Mouse (Mus musculus) hindbrain, embryonic 15.5 days (tissue): Measurements from ENCODE around the gene Kit. TPM values are rescaled to one million over a fixed set of nuclear protein-coding genes. Genes with fewer than 3 reads are reported as not detected.

Source experiments
- ATAC-seq: fragments of 200-750 bp; cut with Nextera tagmentation; 2 replicates; pipeline ENCODE4 v1.8.0; 2017; ENCODE audit warnings: low read depth, moderate number of reproducible peaks, moderate TSS enrichment; ENCODE audit not compliant: low FRiP score
- H3K27ac ChIP-seq: fragments of 300-500 bp; sonication (generic); replicated peaks from 2 replicates; pipeline ENCODE4 v1.5.1; 2015; ENCODE audit warnings: mild to moderate bottlenecking, inconsistent platforms
- H3K27me3 ChIP-seq: fragments of 300-500 bp; sonication (generic); 2 replicates; pipeline ENCODE4 v1.6.1; 2015; ENCODE audit warnings: control low read depth, inconsistent platforms
- H3K36me3 ChIP-seq: fragments of 300-500 bp; sonication (generic); 2 replicates; pipeline ENCODE4 v1.6.1; 2015; ENCODE audit warnings: control low read depth, inconsistent platforms
- H3K4me1 ChIP-seq: fragments of 300-500 bp; sonication (generic); replicated peaks from 2 replicates; pipeline ENCODE4 v1.6.1; 2015; ENCODE audit warnings: control low read depth, inconsistent platforms
- H3K4me2 ChIP-seq: fragments of 300-500 bp; sonication (generic); 2 replicates; pipeline ENCODE4 v1.6.1; 2015; ENCODE audit warnings: moderate library complexity, mild to moderate bottlenecking, inconsistent platforms
- H3K4me3 ChIP-seq: fragments of 300-500 bp; sonication (generic); 2 replicates; pipeline ENCODE4 v1.5.1; 2015; ENCODE audit warnings: mild to moderate bottlenecking, inconsistent platforms
- H3K9ac ChIP-seq: fragments of 300-500 bp; sonication (generic); 2 replicates; pipeline ENCODE4 v1.6.1; 2015; ENCODE audit warnings: inconsistent platforms
- H3K9me3 ChIP-seq: fragments of 300-500 bp; sonication (generic); 2 replicates; pipeline ENCODE4 v1.6.1; 2016; ENCODE audit warnings: control low read depth, inconsistent platforms
- WGBS: fragments of 180-500 bp; shearing (Covaris S2); methylation state at CpG from one replicate; pipeline ENCODE4 v1.1.7; 2015; 5-methylcytosine and 5-hydroxymethylcytosine counted together
- polyA plus RNA-seq: library from polyadenylated mRNA; unstranded; fragments of >200 nt; fragmentation: Nextera tagmentation; extraction: Ambion mirVana; gene quantifications from 2 replicates; pipeline ENCODE4 v1.2.1, GENCODE M21; 2015

Gene Kit
- polyA plus RNA-seq = 52.3 and 56.1 TPM in 2 replicates

DNA sequence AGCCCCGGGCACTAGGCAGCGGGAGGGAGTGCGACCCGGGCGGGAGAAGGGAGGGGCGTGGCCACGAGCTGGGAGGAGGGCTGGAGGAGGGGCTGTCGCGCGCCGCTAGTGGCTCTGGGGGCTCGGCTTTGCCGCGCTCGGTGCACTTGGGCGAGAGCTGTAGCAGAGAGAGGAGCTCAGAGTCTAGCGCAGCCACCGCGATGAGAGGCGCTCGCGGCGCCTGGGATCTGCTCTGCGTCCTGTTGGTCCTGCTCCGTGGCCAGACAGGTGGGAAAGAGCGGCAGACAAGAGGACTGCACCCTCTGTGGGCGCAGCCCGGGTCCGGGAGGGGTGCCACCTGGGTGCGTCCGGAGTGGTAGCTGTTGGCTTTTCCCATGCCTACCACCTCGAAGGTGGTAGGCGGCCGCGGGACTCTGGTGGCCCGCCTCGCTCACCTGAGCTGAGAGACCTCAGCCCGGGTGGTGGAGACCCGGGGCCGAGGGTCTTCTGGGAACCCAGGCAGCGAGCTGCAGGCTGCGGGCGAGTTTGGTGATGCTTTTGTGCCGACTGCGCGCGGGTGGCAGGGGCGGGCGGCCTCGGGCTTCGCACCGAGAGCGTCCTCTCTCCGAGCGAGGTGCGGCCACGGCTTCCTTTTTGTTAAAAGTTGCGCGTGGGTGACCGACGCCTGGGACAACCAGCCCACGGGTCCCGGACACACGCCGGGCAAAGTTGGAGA is at the start of gene Kit:
TSS of gene Kit (plus strand) at position 65 of the 715 bp plus-strand sequence.
- no peaks in the 10 kb centered on the region for H3K36me3 ChIP-seq
- peak within 1 kb of the TSS; percentile 70 for H3K4me3 ChIP-seq
- peak within 1 kb of the TSS; percentile 88 for H3K4me2 ChIP-seq
- WGBS = under 1% methylated on average over 65 of the region's 65 CpGs
- H3K9ac ChIP-seq = peak within 1 kb of the TSS; percentile 72
- peak within 1 kb of the TSS; percentile 84 for H3K27ac ChIP-seq
- ATAC-seq = peak; percentile 92
- H3K4me1 ChIP-seq = peaks cover 30% of the 10 kb centered on the region
- no peaks in the 10 kb centered on the region for H3K9me3 ChIP-seq
- no peaks in the 10 kb centered on the region for H3K27me3 ChIP-seq

DNA sequence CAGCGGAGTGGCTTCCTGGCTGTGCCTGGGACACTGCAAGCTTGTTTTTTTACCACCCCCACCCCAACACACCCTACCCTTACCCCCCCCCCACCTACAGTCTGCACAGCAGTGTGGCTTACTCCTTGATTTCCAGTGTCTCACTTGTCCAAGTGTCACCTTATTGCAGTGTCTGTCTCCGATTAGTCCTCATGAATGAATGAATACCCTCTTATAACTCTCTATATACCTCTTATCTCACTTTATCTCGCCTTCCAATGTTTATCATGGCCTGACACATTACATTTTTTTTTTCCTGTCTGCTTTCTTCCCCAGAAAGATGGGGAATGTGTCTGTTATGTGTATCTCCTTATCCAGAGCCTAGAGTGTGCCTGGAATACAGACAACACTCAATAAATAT is 38.6 kb upstream of the Kit start:
- no peak overlapping the region for H3K4me2 ChIP-seq
- H3K36me3 ChIP-seq = no peaks in the 10 kb centered on the region
- H3K9ac ChIP-seq = no peak overlapping the region
- no peak overlapping the region for H3K27ac ChIP-seq
- no peaks in the 10 kb centered on the region for H3K9me3 ChIP-seq
- no peaks in the 10 kb centered on the region for H3K27me3 ChIP-seq
- WGBS = 76% methylated on average over 3 of the region's 3 CpGs
- no peak overlapping the region for H3K4me3 ChIP-seq
- H3K4me1 ChIP-seq = no peaks in the 10 kb centered on the region
- no peak for ATAC-seq

DNA sequence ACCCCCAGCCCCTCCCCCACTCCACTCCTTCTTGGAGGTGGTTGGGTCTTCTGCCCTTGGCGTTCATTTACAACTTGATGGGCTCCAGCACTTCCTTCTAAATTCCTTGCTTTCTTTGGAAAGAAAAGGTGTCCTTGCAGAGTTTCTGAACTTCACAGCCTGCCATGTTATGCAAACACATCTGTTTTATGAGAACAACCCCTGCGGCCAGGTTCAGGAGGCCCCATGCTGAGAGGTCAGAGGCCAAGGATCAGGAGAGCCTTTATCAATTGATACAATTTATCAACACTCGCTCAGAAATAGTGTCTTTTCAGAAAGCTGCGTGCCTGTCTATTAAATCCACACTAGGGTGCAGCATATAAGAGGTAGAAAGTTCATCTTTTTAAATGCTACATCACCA is 37.0 kb upstream of the Kit start:
- H3K9me3 ChIP-seq = no peaks in the 10 kb centered on the region
- H3K27ac ChIP-seq = no peak overlapping the region
- no peak for ATAC-seq
- H3K4me3 ChIP-seq = no peak overlapping the region
- no peak overlapping the region for H3K4me2 ChIP-seq
- no peaks in the 10 kb centered on the region for H3K27me3 ChIP-seq
- no peaks in the 10 kb centered on the region for H3K36me3 ChIP-seq
- WGBS = 30% methylated on average over 4 of the region's 4 CpGs
- no peak overlapping the region for H3K9ac ChIP-seq
- no peaks in the 10 kb centered on the region for H3K4me1 ChIP-seq

DNA sequence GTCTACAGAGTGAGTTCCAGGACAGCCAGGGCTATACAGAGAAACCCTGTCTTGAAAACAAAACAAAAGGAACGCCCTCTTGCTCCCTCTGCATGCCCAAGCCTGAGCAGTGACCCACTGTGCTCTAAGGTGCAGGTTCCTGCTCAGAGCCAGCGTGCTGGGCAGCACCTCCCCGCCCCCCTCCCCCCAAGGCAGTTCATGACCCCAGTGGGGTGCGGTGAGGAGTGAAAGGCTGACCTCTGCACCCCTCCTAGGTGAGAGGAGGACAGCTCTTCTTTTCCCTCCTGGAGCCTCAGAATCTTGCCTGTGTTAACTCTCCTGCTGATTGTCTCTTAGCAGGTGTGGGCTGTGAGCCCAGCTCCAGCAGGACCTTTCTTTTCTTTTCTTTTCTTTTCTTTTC is 36.3 kb upstream of the Kit start:
- no peak for ATAC-seq
- Histone ChIP-seq H3K27me3 (no peaks in the 10 kb centered on the region), H3K4me1 (no peaks in the 10 kb centered on the region), H3K9me3 (no peaks in the 10 kb centered on the region), H3K9ac (no peak overlapping the region), H3K4me2 (no peak overlapping the region), H3K27ac (no peak overlapping the region), H3K4me3 (no peak overlapping the region), H3K36me3 (no peaks in the 10 kb centered on the region)
- WGBS = 30% methylated on average over 4 of the region's 4 CpGs

DNA sequence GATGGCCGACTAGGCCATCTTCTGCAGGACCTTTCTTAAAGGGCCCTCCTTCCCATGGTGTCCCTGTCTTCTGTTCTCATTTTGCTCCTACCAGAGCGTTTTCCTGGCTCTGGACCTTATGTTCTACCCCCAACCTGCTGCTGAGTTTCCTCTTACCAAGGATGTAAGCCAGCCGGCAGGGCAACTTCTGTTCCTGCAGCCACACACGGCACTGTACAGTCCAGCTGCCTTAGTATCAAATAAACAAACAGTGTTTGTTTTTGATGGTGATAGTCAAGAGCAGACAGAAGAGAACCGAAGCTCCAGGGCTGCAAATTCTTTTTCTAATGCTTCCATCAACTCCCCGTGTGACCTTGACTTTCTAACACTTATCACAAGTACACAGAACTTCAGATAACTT is 35.6 kb upstream of the Kit start:
- WGBS = 41% methylated on average over 6 of the region's 6 CpGs
- Histone ChIP-seq H3K36me3 (no peaks in the 10 kb centered on the region), H3K4me1 (no peaks in the 10 kb centered on the region), H3K4me3 (no peak overlapping the region), H3K9ac (no peak overlapping the region), H3K9me3 (no peaks in the 10 kb centered on the region), H3K27me3 (no peaks in the 10 kb centered on the region), H3K4me2 (no peak overlapping the region), H3K27ac (no peak overlapping the region)
- no peak for ATAC-seq

DNA sequence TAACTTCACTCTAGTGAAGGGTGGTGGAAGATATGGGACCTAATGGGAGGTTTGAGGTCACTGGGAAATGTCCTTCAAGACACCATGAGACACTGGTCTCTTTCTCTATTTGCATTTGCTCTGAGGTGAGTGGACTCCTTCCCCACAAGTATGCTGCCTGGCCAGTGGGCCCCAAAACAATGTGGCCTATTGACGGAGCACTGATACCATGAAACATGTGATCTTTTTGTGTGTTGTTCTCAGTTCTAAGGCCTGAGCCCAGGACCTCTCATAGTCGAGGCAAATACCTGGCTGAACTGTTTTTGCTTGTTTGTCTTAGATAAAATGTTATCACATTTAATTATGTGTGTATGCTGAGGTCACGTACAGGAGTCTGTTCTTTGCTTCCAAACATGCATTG is 31.0 kb upstream of the Kit start:
- WGBS = 79% methylated on average over 3 of the region's 3 CpGs
- no peaks in the 10 kb centered on the region for H3K36me3 ChIP-seq
- H3K9ac ChIP-seq = no peak overlapping the region
- no peaks in the 10 kb centered on the region for H3K4me1 ChIP-seq
- H3K27me3 ChIP-seq = no peaks in the 10 kb centered on the region
- no peak for ATAC-seq
- H3K9me3 ChIP-seq = no peaks in the 10 kb centered on the region
- H3K4me3 ChIP-seq = no peak overlapping the region
- no peak overlapping the region for H3K27ac ChIP-seq
- no peak overlapping the region for H3K4me2 ChIP-seq

DNA sequence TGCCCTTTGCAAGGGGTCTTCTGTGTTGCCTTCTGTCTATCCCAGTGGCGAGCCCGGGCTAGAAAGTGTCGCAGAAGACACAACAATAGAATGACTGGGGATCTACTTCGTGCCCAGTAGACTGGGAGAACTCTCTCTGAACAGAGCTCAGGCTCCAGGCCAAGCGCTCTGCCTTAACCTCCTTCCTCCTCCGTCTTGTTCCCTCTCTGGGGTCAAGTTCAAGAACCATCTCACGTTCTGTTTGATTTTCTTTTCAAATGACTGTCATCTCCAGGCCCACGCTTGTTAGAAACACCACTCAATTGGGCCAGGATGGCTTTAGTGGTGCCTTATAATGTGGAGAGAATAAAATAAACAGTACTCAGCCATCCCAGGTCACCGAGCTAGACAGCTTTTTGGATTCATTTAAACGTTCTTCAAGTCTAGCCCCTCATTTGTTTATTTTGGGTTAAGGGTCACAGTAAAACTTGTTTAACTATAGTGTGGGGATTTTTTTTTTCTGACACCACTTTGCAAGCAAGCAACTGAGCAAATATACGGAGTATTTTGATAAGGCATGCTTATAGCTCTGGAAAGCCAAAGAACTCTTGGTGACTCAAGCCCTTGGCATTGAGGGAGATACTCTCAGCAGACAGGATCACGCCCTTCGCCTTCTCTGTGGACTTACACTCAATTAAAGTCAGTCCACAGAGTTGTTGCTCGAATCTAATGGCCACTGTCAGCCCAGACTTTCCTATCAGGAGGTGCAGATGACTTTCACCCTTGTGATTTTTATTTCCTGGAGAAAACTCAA is 30.0 kb upstream of the Kit start:
- WGBS = 78% methylated on average over 14 of the region's 14 CpGs
- no peaks in the 10 kb centered on the region for H3K27me3 ChIP-seq

DNA sequence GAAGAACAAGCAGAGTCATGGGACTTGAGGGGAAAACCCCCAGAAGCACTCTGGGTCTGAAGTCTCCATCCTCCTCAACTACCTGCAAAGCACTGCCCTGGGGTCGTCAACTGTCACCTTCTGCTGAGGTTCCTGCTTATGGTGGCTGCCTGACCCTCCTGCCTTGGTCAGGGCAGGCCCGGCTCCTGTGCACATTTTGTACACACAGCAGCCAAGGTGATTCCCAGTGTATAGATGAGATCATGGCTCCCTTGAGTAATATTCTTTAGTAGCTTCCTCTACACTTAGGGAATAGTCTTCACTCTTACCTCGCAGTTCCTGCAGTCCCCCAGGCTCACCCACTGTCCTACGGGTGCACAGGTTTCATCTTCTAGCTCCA is 29.5 kb upstream of the Kit start:
- no peaks in the 10 kb centered on the region for H3K4me1 ChIP-seq
- no peaks in the 10 kb centered on the region for H3K9me3 ChIP-seq
- H3K9ac ChIP-seq = no peak overlapping the region
- H3K27me3 ChIP-seq = no peaks in the 10 kb centered on the region
- no peak for ATAC-seq
- H3K36me3 ChIP-seq = no peaks in the 10 kb centered on the region
- 84% methylated on average over 4 of the region's 4 CpGs for WGBS
- H3K4me2 ChIP-seq = no peak overlapping the region
- no peak overlapping the region for H3K4me3 ChIP-seq
- no peak overlapping the region for H3K27ac ChIP-seq

More for the DNA sequence above, 30.0 kb upstream of the Kit start:
- no peak for ATAC-seq
- Histone ChIP-seq H3K27ac (no peak overlapping the region), H3K9me3 (no peaks in the 10 kb centered on the region), H3K9ac (no peak overlapping the region), H3K4me3 (no peak overlapping the region), H3K36me3 (no peaks in the 10 kb centered on the region), H3K4me1 (no peaks in the 10 kb centered on the region), H3K4me2 (no peak overlapping the region)

DNA sequence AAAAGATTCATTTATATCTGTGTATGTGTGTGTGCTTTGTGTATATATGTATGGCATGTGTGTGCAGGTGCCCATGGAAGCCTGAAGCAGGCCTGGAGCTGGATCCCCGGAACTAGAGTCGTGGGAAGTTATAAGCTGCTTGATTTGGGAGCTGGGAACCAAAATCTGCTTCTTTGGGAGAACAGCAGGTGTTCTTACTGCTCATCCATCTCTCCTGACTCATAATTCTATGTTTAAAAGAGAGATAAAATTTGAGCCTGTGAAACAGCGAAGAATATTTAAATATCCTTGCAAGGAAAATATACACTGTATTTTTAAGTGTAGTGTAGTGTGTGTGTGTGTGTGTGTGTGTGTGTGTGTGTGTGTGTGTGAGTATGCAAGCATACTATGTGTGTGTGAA is 21.7 kb upstream of the Kit start:
- Histone ChIP-seq H3K27ac (no peak overlapping the region), H3K9ac (no peak overlapping the region), H3K4me2 (no peak overlapping the region), H3K36me3 (no peaks in the 10 kb centered on the region), H3K27me3 (no peaks in the 10 kb centered on the region), H3K4me1 (no peaks in the 10 kb centered on the region), H3K9me3 (no peaks in the 10 kb centered on the region), H3K4me3 (no peak overlapping the region)
- ATAC-seq = no peak
- WGBS = 88% methylated on average over 3 of the region's 3 CpGs

DNA sequence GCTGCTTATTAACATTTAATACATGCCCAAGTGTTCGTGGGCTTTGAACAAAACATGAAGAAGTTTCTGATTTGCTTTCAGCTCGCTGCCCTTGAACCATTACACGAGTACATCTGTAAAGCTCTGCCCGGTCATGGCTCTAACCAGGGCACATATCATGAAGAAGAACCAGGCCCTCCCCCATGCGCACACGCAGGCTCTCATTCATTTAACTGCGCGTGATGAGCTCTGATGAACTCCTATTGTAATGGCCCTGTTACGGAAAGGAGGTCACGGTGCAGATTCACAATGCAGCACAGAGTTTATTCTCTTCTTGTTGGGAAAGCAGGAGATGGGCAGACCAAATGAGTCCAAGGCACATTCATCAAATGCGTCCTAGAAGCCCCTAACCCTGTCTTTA is 17.1 kb upstream of the Kit start:
- Histone ChIP-seq H3K4me3 (no peak overlapping the region), H3K9ac (no peak overlapping the region), H3K4me2 (no peak overlapping the region), H3K27me3 (no peaks in the 10 kb centered on the region), H3K4me1 (no peaks in the 10 kb centered on the region), H3K9me3 (no peaks in the 10 kb centered on the region), H3K36me3 (no peaks in the 10 kb centered on the region), H3K27ac (no peak overlapping the region)
- no peak for ATAC-seq
- WGBS = 51% methylated on average over 11 of the region's 11 CpGs

DNA sequence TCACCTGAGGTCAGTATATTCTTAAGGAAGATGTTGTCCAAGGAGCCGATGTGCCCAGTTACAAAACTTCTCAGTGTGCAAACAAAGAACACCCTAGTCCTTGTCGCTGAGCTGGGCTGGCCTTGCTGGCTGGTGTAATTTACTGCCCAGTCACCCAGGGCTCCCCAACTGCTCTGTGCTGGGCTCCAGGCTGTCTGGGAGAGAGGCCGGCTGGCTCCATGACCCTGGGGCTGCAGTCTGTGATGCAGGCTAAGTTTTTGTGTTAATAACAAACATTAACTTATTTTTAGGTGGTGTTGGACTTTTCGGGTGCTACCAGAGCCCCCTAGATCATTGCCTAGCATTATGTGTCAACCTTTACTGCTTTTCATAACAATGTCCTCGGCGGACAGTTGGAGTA is 15.4 kb upstream of the Kit start:
- H3K36me3 ChIP-seq = no peaks in the 10 kb centered on the region
- no peaks in the 10 kb centered on the region for H3K4me1 ChIP-seq
- no peaks in the 10 kb centered on the region for H3K27me3 ChIP-seq
- H3K4me3 ChIP-seq = no peak overlapping the region
- H3K4me2 ChIP-seq = no peak overlapping the region
- no peaks in the 10 kb centered on the region for H3K9me3 ChIP-seq
- no peak for ATAC-seq
- 86% methylated on average over 6 of the region's 6 CpGs for WGBS
- H3K9ac ChIP-seq = no peak overlapping the region
- H3K27ac ChIP-seq = no peak overlapping the region

DNA sequence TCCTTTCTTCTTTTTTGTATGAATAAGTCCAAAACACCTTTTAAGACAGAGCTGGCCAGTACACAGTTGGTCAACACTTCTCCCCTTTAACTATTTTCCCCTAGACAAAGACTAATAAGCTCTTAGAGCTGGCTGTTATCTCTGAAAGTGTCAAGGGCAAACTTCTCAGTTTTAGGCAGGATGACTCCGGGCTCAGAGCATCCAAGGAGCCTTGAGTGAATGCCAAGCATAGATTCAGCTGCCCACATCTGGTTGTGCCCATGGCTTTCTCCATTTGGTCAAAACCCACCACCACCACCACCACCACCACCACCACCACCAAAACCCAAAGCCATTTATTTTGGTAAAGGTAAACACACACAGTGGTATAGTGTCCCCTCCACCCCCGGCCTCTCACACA is 13.5 kb upstream of the Kit start:
- H3K36me3 ChIP-seq = no peaks in the 10 kb centered on the region
- no peak overlapping the region for H3K4me3 ChIP-seq
- 92% methylated on average over 2 of the region's 2 CpGs for WGBS
- ATAC-seq = no peak
- H3K27me3 ChIP-seq = no peaks in the 10 kb centered on the region
- no peak overlapping the region for H3K4me2 ChIP-seq
- H3K27ac ChIP-seq = no peak overlapping the region
- H3K9me3 ChIP-seq = no peaks in the 10 kb centered on the region
- H3K9ac ChIP-seq = no peak overlapping the region
- no peaks in the 10 kb centered on the region for H3K4me1 ChIP-seq
